Mouse (Mus musculus): ENCODE measurements around the gene Mettl15. TPM values are rescaled to one million over a fixed set of nuclear protein-coding genes. Genes with fewer than 3 reads are reported as not detected.
"Not testable (repeated sequence)": the region's sequence is repeated elsewhere in the genome, so short reads cannot be mapped to it uniquely, and the experiment has no call there.

The Mettl15 gene
- polyA plus RNA-seq, 1 experiment = 6.3 TPM

DNA sequence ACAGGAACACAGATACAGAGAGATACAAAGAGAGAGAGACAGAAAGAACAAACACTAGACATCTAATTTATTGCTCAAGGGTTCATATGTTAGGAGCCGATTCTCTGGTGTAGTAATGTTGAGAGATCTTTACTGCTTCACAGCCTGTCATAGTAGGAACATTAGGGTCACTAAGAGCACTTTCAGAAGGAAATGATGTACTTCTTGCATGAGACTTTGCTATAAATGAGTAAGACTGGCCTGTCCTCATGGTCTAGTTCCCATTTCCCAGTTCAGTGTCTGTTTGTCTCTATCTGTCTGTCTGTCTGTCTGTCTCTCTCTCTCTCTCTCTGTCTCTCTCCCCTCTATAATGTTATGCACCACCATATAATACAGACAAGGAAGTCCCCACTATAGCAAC lies 7.5 kb downstream of the Mettl15 start:
- no peak for DNase-seq (ENCODE audit: low read depth)
- TF ChIP-seq CTCF (IDR thresholded peaks at IDR 0.05; ENCODE audit: borderline replicate concordance, extremely low read depth, insufficient read depth, insufficient read length) (no peak), POLR2A (IDR thresholded peaks at IDR 0.05; ENCODE audit: borderline replicate concordance, extremely low read depth, insufficient read depth, insufficient read length, poor library complexity, severe bottlenecking) (no peak)

DNA sequence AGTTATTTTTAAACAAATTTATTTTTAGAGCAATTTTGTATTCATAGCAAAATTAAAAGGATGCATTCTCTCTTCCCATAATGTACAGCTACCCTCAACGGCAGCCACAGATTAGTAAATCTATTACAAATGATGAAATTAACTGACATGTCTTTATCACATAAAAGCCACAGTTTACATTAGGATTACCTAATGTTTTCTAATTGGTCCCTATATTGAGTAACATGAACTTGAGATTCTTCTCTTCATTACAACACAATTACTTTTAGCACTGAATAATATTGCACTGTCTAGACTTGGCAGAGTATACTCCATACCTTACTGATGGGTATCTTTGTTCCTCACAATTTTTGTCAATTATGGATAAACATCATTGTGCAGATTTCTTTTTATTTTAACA lies 17.8 kb downstream of the Mettl15 start:
- no peak for DNase-seq (ENCODE audit: low read depth)

GRCm38 (mm10) chr2:109241947-109242346 lies 38.6 kb downstream of the Mettl15 start:
- peak; percentile 8 for DNase-seq (ENCODE audit: low read depth)

More for the DNA sequence above, 17.8 kb downstream of the Mettl15 start:
- no peak for TF ChIP-seq POLR2A (IDR thresholded peaks at IDR 0.05; ENCODE audit: borderline replicate concordance, extremely low read depth, insufficient read depth, insufficient read length, poor library complexity, severe bottlenecking)
- no peak for TF ChIP-seq CTCF (IDR thresholded peaks at IDR 0.05; ENCODE audit: borderline replicate concordance, extremely low read depth, insufficient read depth, insufficient read length)

DNA sequence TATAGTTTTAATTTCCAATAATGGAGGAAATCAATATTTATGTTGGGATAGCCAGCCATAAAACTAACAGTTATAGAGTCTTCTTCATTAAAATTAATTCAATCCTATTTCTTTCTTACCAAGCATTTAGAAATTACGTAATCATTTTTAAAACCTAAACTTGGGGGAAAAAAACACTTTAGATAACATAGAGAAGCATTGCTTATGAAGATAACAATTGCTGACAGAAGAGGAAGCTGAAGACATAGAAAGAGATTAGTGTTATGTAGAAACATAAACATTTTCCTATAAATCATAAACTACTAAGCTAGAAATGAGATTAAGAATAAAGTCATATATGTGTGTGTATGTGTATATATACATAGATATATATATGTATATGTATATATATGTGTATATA lies 44.8 kb downstream of the Mettl15 start:
- no peak for TF ChIP-seq POLR2A (IDR thresholded peaks at IDR 0.05; ENCODE audit: borderline replicate concordance, extremely low read depth, insufficient read depth, insufficient read length, poor library complexity, severe bottlenecking)
- no peak for TF ChIP-seq CTCF (IDR thresholded peaks at IDR 0.05; ENCODE audit: borderline replicate concordance, extremely low read depth, insufficient read depth, insufficient read length)
- DNase-seq (ENCODE audit: low read depth) = no peak

More at GRCm38 (mm10) chr2:109241947-109242346, 38.6 kb downstream of the Mettl15 start:
- no peak for TF ChIP-seq POLR2A (IDR thresholded peaks at IDR 0.05; ENCODE audit: borderline replicate concordance, extremely low read depth, insufficient read depth, insufficient read length, poor library complexity, severe bottlenecking)
- no peak for TF ChIP-seq CTCF (IDR thresholded peaks at IDR 0.05; ENCODE audit: borderline replicate concordance, extremely low read depth, insufficient read depth, insufficient read length)

DNA sequence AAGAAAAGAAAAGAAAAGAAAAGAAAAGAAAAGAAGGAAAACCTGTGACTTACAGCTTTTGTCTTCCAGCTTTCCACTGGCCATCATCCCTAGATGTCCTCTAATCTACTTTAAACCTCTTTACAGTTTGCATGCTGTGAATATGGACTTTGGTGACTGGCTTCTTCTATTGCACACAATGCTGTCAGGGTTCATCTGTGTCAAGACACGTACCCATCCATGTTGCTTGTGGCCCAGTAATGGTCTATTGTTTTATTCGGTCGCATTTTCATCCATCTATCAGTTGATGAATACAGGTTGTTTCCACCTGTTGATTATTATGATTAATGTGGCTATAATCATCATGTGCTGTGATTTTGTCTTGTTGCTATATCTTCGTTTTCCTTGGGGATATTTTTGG lies 46.7 kb downstream of the Mettl15 start:
- TF ChIP-seq POLR2A (IDR thresholded peaks at IDR 0.05; ENCODE audit: borderline replicate concordance, extremely low read depth, insufficient read depth, insufficient read length, poor library complexity, severe bottlenecking) = no peak
- TF ChIP-seq CTCF (IDR thresholded peaks at IDR 0.05; ENCODE audit: borderline replicate concordance, extremely low read depth, insufficient read depth, insufficient read length) = no peak
- no peak for DNase-seq (ENCODE audit: low read depth)

DNA sequence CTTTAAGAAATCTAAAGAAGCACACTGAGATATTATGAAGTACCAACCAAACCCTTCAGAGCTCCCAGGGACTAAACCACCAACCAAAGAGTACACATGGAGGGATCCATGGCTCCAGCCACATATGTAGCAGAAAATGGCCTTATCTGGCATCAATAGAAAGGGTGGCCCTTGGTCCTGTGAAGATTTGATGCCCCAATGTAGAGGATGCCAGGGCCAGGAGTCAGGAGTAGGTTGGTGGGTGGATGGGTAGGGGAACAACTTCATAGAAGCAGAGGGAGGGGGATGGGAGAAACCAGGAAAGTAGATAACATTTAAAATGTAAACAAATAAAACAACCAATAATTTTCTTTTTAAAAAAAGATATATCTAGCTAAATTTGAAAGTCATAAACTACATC lies 50.1 kb downstream of the Mettl15 start:
- no peak for TF ChIP-seq POLR2A (IDR thresholded peaks at IDR 0.05; ENCODE audit: borderline replicate concordance, extremely low read depth, insufficient read depth, insufficient read length, poor library complexity, severe bottlenecking)
- TF ChIP-seq CTCF (IDR thresholded peaks at IDR 0.05; ENCODE audit: borderline replicate concordance, extremely low read depth, insufficient read depth, insufficient read length) = no peak
- DNase-seq (ENCODE audit: low read depth) = no peak

DNA sequence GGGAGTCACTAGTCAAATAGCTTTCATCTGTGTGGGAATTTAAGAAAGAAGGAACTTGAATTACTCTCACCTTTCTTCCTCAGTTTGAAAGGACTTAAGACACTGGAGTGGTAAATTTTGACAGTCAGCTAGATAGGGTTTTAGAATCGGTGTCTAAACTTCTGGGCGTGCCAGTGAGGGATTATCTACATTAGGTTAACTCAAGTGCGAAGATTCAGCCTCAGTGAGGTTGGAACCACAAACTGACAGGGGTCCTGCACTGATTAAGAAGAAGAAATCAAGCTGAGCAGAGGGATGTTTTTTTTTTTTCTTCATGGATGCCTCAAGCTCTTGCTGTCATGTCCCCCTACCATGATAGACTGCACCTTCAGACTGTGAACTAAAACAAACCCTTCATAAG lies 53.4 kb downstream of the Mettl15 start:
- DNase-seq (ENCODE audit: low read depth) = no peak
- TF ChIP-seq POLR2A (IDR thresholded peaks at IDR 0.05; ENCODE audit: borderline replicate concordance, extremely low read depth, insufficient read depth, insufficient read length, poor library complexity, severe bottlenecking) (no peak), CTCF (IDR thresholded peaks at IDR 0.05; ENCODE audit: borderline replicate concordance, extremely low read depth, insufficient read depth, insufficient read length) (no peak)

- DNase-seq (ENCODE audit: low read depth) = no peak
- no peak for TF ChIP-seq POLR2A (IDR thresholded peaks at IDR 0.05; ENCODE audit: borderline replicate concordance, extremely low read depth, insufficient read depth, insufficient read length, poor library complexity, severe bottlenecking)
- TF ChIP-seq CTCF (IDR thresholded peaks at IDR 0.05; ENCODE audit: borderline replicate concordance, extremely low read depth, insufficient read depth, insufficient read length) = no peak
These were observed 59.1 kb downstream of the Mettl15 start for GRCm38 (mm10) chr2:109221470-109221869.

DNA sequence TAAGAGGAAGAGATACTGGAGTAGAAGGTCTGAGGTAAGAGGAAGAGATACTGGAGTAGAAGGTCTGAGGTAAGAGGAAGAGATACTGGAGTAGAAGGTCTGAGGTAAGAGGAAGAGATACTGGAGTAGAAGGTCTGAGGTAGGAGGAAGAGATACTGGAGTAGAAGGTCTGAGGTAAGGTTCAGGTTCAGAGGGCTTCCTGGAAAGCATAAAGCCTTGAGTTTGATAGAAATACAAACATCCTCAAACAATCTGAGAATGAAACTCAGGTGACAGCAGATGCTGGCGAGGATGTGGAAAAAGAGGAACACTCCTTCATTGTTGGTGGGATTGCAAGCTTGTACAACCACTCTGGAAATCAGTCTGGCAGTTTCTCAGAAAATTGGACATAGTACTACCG lies 63.9 kb downstream of the Mettl15 start:
- DNase-seq (ENCODE audit: low read depth) = not testable (repeated sequence)

DNA sequence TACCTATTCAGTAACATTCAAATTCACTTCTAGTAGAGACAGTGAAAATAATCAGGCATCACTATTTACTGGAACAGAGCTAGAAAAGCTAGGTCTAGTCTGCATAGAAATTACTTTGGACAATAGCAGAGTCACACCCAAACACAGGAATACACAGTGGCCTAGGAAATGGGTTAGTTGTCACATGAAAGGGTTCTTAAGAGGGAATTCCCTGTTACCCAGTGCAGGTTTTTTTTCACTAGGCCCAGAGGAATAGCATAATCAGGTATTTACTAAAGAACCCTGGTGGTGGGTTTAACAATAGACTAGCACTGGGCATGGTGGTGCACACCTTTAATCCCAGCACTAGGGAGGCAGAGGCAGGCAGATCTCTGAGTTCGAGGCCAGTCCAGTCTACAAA lies 69.9 kb downstream of the Mettl15 start:
- DNase-seq (ENCODE audit: low read depth) = not testable (repeated sequence)

DNA sequence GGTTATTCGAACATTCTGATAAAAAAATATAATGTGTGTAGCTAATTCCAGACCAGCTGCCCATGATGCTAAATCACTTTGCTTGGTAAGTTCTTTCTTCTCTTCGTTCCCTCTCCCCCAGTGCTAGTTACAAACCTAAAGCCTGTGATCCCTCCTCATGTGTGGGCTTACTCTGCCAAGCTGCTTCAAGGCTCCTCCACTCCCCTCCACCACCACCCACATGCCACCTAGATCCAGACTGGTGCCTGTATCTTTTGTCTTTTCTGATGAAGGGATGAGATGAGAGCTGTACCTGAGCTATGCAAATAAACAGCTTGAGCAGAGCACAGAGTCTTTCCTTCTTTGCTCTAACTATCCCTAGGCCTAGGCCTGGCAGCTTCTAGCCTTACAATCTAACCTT lies 72.5 kb downstream of the Mettl15 start:
- no peak for DNase-seq (ENCODE audit: low read depth)
- TF ChIP-seq POLR2A (IDR thresholded peaks at IDR 0.05; ENCODE audit: borderline replicate concordance, extremely low read depth, insufficient read depth, insufficient read length, poor library complexity, severe bottlenecking) (no peak), CTCF (IDR thresholded peaks at IDR 0.05; ENCODE audit: borderline replicate concordance, extremely low read depth, insufficient read depth, insufficient read length) (no peak)

- DNase-seq (ENCODE audit: low read depth) = no peak
- TF ChIP-seq CTCF (IDR thresholded peaks at IDR 0.05; ENCODE audit: borderline replicate concordance, extremely low read depth, insufficient read depth, insufficient read length) (no peak), POLR2A (IDR thresholded peaks at IDR 0.05; ENCODE audit: borderline replicate concordance, extremely low read depth, insufficient read depth, insufficient read length, poor library complexity, severe bottlenecking) (no peak)
These were observed 97.6 kb downstream of the Mettl15 start for GRCm38 (mm10) chr2:109182993-109183392.

DNA sequence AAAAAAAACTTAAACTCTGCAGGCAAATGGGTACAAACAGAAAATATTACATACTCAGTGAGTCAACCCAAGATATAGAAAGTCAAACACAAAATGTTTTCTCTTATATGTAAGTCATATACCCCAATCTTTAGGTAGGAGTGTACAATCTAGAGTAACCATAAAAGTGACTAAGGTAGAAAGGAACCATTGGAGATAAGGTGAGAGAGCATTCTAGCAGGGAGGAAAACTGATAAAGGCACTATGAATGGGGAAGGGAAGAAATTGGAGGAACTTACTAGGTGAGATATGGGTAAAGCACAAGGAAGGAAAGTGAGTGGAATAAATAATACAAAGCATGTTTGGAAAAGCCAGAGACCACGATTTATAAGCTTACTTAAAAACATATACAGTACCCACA lies 122.0 kb downstream of the Mettl15 start:
- DNase-seq (ENCODE audit: low read depth) = no peak
- TF ChIP-seq CTCF (IDR thresholded peaks at IDR 0.05; ENCODE audit: borderline replicate concordance, extremely low read depth, insufficient read depth, insufficient read length) (no peak), POLR2A (IDR thresholded peaks at IDR 0.05; ENCODE audit: borderline replicate concordance, extremely low read depth, insufficient read depth, insufficient read length, poor library complexity, severe bottlenecking) (no peak)
